Mouse (Mus musculus) macrophage (primary cell): ENCODE results near the gene Lcorl. TPM values are rescaled to one million over a fixed set of nuclear protein-coding genes. Genes with fewer than 3 reads are reported as not detected.
"Not testable (repeated sequence)": the region's sequence is repeated elsewhere in the genome, so short reads cannot be mapped to it uniquely, and the experiment has no call there.

Experiments
- H3K27ac ChIP-seq: fragments of 350-480 bp; formaldehyde crosslinking; 2 replicates; pipeline ENCODE4 v1.9.0; 2021
- H3K36me3 ChIP-seq: fragments of 350-480 bp; formaldehyde crosslinking; 2 replicates; pipeline ENCODE4 v1.9.0; 2021; ENCODE audit errors: inconsistent target
- H3K4me3 ChIP-seq: fragments of 350-480 bp; formaldehyde crosslinking; 2 replicates; pipeline ENCODE4 v1.9.0; 2021; ENCODE audit errors: inconsistent target
- H3K79me2 ChIP-seq: fragments of 350-480 bp; formaldehyde crosslinking; 2 replicates; pipeline ENCODE4 v1.9.0; 2021; ENCODE audit errors: inconsistent target
- WGBS: methylation state at CpG from one replicate; pipeline ENCODE4 v1.1.7; 2026; ENCODE audit warnings: inconsistent platforms; ENCODE audit not compliant: missing documents; 5-methylcytosine and 5-hydroxymethylcytosine counted together
- polyA plus RNA-seq: library from polyadenylated mRNA; stranded (reverse); fragments of 250-400 nt; gene quantifications from 3 replicates; pipeline ENCODE4 v1.2.4, GENCODE M21; 2018; ENCODE audit warnings: inconsistent platforms

Lcorl gene
- polyA plus RNA-seq, 1 experiment from 2014 or later: 11.7 TPM

DNA sequence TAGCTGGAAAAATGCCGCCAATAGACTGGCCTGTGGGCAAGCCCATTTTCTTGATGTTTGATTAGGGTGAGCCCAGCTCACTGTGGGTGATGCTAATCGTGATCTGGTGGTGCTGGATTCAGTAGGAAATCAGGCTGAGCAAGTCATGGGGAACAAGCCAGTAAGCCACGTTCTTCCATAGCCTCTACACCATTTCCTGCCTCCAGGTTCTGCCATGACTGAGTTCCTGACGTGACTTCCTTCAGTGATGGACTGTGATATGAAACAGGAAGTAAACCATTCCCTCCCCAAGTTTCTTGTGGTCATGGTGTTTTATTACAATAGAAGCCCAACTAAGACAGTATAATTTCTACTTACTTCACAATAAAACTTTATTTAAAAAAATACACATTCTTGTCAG, 179.8 kb downstream of the Lcorl start:
- Histone ChIP-seq H3K4me3 (no peak overlapping the region), H3K27ac (no peak overlapping the region), H3K36me3 (no peaks in the 10 kb centered on the region), H3K79me2 (peaks cover 2% of the 10 kb centered on the region; the same call in 1 of the 2 replicates)
- WGBS: 38% methylated on average over 4 of the region's 4 CpGs

DNA sequence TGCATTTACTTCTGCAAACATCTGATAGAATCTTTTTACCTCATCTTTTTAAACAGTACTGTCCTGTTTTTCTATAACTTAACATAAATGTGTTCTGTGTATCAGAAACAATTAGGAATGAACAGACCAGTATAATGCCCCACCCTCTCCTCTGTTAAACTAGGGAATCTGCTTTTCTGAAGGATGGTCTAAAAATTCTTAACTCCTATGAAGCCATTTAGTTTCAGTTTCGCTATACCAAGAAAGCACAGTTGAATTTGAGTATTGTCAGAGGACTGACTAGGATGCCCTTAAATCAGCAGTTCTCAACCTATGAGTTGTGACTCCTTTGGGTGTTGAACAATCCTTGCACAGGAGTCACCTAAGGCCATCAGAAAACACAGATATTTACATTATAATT, 182.4 kb downstream of the Lcorl start:
- H3K4me3 ChIP-seq: no peak overlapping the region
- WGBS: 94% methylated on average over 1 of the region's 1 CpGs
- no peaks in the 10 kb centered on the region for H3K36me3 ChIP-seq

GRCm38 (mm10) chr5:45670894-45671494, 186.4 kb downstream of the Lcorl start:
- Histone ChIP-seq H3K79me2 (peaks cover 21% of the 10 kb centered on the region), H3K27ac (no peak overlapping the region), H3K4me3 (peak overlapping the region; percentile 81), H3K36me3 (no peaks in the 10 kb centered on the region)
- 67% methylated on average over 5 of the region's 5 CpGs for WGBS

More for the DNA sequence above, 182.4 kb downstream of the Lcorl start:
- H3K27ac ChIP-seq: no peak overlapping the region
- peaks cover 21% of the 10 kb centered on the region for H3K79me2 ChIP-seq

DNA sequence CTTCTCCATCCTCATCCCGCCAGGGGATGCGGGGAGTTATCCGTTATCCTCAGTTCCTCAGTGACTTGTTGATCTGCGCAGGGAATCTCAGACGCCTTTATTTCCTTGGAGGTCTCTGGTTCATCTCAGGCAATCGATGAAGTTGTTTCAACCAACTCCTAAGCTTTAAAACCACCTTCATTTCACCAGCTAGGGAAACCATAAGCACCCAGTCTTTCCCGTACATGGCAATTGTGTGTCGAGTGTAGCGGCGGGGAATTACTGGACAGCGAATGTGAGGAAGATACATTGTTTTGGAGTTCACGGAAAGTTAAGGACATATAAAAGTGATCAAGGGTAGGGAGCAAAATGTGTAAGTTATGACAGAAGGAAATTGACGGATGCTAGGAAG, 187.1 kb downstream of the Lcorl start:
- Histone ChIP-seq H3K36me3 (no peaks in the 10 kb centered on the region), H3K4me3 (peak overlapping the region; percentile 81), H3K27ac (peak overlapping the region; percentile 34), H3K79me2 (peaks cover 21% of the 10 kb centered on the region)
- 0% methylated on average over 13 of the region's 13 CpGs for WGBS

- Histone ChIP-seq H3K4me3 (peak within 1 kb of the TSS; percentile 81), H3K79me2 (peaks cover 21% of the 10 kb centered on the region), H3K27ac (peak within 1 kb of the TSS; percentile 34), H3K36me3 (no peaks in the 10 kb centered on the region)
- under 1% methylated on average over 66 of the region's 66 CpGs for WGBS
Observed at GRCm38 (mm10) chr5:45669598-45670279, 187.7 kb downstream of the Lcorl start, which contains the start of gene Ncapg. TSS of gene Ncapg (plus strand) at chr5:45669919.

DNA sequence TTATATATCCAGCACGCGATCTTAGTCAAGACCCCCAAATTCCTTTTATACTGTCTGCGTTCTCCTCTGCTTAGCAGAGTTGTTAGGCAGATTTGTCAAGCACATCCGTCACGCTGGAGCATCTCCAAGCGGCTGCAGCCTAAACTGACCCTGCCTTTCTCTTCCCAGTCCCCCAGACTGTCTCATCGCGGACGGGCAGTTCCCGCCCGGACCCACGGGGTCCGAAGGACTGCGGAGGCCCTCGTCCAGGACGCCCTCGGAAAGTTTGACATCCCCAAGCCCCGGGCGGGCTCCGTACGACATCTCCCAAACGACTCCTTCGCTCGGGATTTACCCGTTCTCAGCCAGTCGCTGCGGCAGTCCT, 188.2 kb downstream of the Lcorl start:
- Histone ChIP-seq H3K27ac (peak overlapping the region; percentile 29), H3K4me3 (peak overlapping the region; percentile 81), H3K36me3 (no peaks in the 10 kb centered on the region), H3K79me2 (peaks cover 21% of the 10 kb centered on the region)
- under 1% methylated on average over 20 of the region's 27 CpGs for WGBS

GRCm38 (mm10) chr5:45668831-45669230, 188.6 kb downstream of the Lcorl start:
- WGBS: 3% methylated on average over 3 of the region's 3 CpGs
- Histone ChIP-seq H3K36me3 (no peaks in the 10 kb centered on the region), H3K79me2 (peaks cover 21% of the 10 kb centered on the region), H3K4me3 (peak overlapping the region; percentile 81), H3K27ac (peak overlapping the region; percentile 29)

DNA sequence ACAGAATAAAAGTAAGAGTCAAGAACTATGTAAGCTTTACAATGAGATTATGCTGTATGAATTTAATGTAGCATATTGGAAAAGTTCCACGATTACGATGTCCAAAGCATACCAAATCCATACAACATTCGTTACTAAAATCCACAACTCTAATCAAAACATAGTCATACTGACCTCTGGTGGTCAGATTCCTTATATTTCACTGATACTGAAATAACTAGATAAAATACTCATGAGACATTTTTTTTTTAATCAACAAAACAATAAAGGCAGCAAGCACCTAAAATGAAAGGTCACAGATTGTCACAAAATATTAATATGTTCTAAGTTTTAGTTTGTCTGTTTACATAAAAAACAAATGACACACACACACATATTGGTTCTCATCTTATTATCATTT, 189.1 kb downstream of the Lcorl start:
- 6% methylated on average over 3 of the region's 3 CpGs for WGBS
- Histone ChIP-seq H3K4me3 (peak overlapping the region; percentile 81), H3K27ac (no peak overlapping the region), H3K36me3 (no peaks in the 10 kb centered on the region), H3K79me2 (peaks cover 21% of the 10 kb centered on the region)

DNA sequence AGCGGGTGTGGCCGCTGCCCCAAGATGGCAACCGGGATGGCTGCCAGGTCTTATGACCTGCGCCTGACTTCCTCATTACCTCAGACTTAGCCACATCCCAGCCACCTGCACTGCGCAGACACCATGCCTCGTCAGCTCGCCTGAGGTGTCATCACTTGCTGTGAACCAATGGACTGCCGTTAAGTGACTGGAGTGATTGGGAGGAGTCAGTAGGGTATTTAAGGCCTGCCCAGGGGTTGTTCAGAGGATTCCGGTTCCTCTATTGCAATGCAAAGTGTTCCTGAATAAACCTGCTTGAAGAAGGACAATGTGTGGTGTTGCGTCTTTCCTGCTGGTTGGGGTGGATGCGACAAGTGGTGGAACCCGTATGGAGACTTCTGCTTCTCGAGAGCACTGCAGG, 199.0 kb downstream of the Lcorl start:
- H3K36me3 ChIP-seq, H3K79me2 ChIP-seq, H3K27ac ChIP-seq, H3K4me3 ChIP-seq: not testable (repeated sequence)
- 93% methylated on average over 13 of the region's 13 CpGs for WGBS

GRCm38 (mm10) chr5:45651026-45651703, 206.2 kb downstream of the Lcorl start:
- Histone ChIP-seq H3K36me3 (no peaks in the 10 kb centered on the region), H3K79me2 (no peaks in the 10 kb centered on the region), H3K4me3 (no peak overlapping the region), H3K27ac (no peak overlapping the region)
- 100% methylated on average over 2 of the region's 2 CpGs for WGBS

Other genes with a start within 250 kb of the Lcorl start
- not detected in 3 replicates for gene Fam184b, start 218.0 kb downstream of the Lcorl start, polyA plus RNA-seq
- gene Ncapg, start 187.7 kb downstream of the Lcorl start, polyA plus RNA-seq: 0.63 to 5.7 TPM (median 4.9 TPM) in 3 replicates